ENCODE assay signal across 9 mouse cellular contexts in the genomic region with DNA sequence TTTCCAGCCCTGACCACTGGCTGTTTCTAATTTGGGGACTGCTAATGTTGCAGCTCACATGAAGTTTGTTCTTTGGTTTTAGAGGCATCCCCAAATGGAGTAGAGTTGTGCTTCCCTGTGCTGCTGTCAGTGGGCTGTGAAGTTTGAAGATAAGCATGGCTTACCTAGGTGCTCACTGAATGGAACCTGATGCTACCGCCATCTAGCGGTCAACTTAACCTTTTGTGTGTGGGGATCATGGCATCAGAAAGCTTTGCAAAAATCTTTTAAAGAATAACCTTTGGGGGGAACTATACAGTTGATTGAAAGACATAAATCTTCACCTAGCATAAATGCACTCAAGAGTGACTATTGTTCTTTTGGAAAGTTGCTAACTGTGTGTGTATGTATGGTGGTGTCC.
DNase-seq lines count a peak whose midpoint lies in the region; TF ChIP-seq lines count a peak whose summit lies in the region.
"Had no signal": no experiment of that assay in that cellular context is flagged by ENCODE, and none has a peak within 500 bp of the region (broad histone marks: within the 10 kb centered on the region; RNA-seq: fewer than 3 reads in every experiment).

No protein-coding gene starts in this region.

- no peaks in the 10 kb centered on the region; the same call in 1 of the 2 replicates for H3K27me3 ChIP-seq in kidney, adult 2 months (replicated peaks; ENCODE audit: control insufficient read depth, insufficient read depth, low read length)
- H3K27me3 ChIP-seq: lung, embryonic 15.5 days had no signal

- no peak overlapping the region for H3K27ac ChIP-seq in kidney, adult 2 months (ENCODE audit: insufficient read depth, low read depth, low read length)
- H3K27ac ChIP-seq: lung, embryonic 15.5 days had no signal

- peak; percentile 7 for DNase-seq in kidney, adult 2 months
- no peak for DNase-seq in kidney, adult 8-10 months
- DNase-seq in thymus, postnatal 4 days, result peak; percentile 17
- no peak for DNase-seq in thymus, postnatal 36 days
- peak; percentile 67 for DNase-seq in embryo, embryonic 10.5 days (ENCODE audit: low spot score)
- DNase-seq in spleen, postnatal 10 days (ENCODE audit: low spot score in 2 of 2), result no peak
- no peak for DNase-seq in gastrocnemius, postnatal 4 days (ENCODE audit: low spot score in 2 of 2)
- DNase-seq: thymus, postnatal 14 days had no signal

- peak; percentile 42 for TF ChIP-seq CTCF in kidney, adult 2 months (conservative IDR thresholded peaks at IDR 0.05; ENCODE audit: insufficient read depth, insufficient read length, low read depth, low read length)

- 8% methylated on average over 2 of the region's 2 CpGs for WGBS in kidney, adult 2 months

- H3K36me3 ChIP-seq in kidney, adult 2 months (ENCODE audit: control insufficient read depth, insufficient read depth, low read length), result no peaks in the 10 kb centered on the region
- H3K36me3 ChIP-seq: lung, embryonic 15.5 days had no signal

- no peak for TF ChIP-seq POLR2A in kidney, adult 2 months (IDR thresholded peaks at IDR 0.05; ENCODE audit: low read depth, low read length)

- H3K4me1 ChIP-seq in kidney, adult 2 months (ENCODE audit: control insufficient read depth, insufficient read depth, low read length), result no peaks in the 10 kb centered on the region
- H3K4me1 ChIP-seq: lung, embryonic 15.5 days had no signal

- H3K4me3 ChIP-seq in kidney, adult 2 months (ENCODE audit: insufficient read depth, low read depth, low read length), result no peak overlapping the region
- H3K4me3 ChIP-seq: lung, embryonic 15.5 days had no signal

Comparison
In these comparisons a context has a peak if more than half of its experiments do, and no peak if none do; other contexts are left out.
1. DNase-seq: peak in kidney, adult 2 months (single experiment), thymus, postnatal 4 days (single experiment) and embryo, embryonic 10.5 days (single experiment); none in kidney, adult 8-10 months (0 of 2), thymus, postnatal 36 days (0 of 2), spleen, postnatal 10 days (0 of 2) and gastrocnemius, postnatal 4 days (0 of 2).